In genomic region chr11:108752301-108752700, GRCm38 (mm10) we compare ENCODE assay signal across 9 mouse cellular contexts.
A peak's percentile ranks its signal among the peaks of the same experiment; 100 is the strongest.
DNase-seq lines count a peak whose midpoint lies in the region; ATAC-seq lines count a peak whose summit lies in the region.
"Had no signal": no experiment of that assay in that cellular context is flagged by ENCODE, and none has a peak within 500 bp of the region (broad histone marks: within the 10 kb centered on the region; RNA-seq: fewer than 3 reads in every experiment).

No protein-coding gene starts in this region.

- WGBS in forebrain, embryonic 16.5 days = 18% methylated on average over 7 of the region's 7 CpGs
- WGBS in lung, embryonic 15.5 days = 10% methylated on average over 7 of the region's 7 CpGs
- WGBS in stomach, embryonic 14.5 days = 32% methylated on average over 7 of the region's 7 CpGs

- no peak overlapping the region; the same call in 1 of the 2 replicates for H3K27ac ChIP-seq in forebrain, embryonic 16.5 days (ENCODE audit: low read length)
- H3K27ac ChIP-seq in lung, embryonic 15.5 days = peak overlapping the region; percentile 73
- H3K27ac ChIP-seq in stomach, embryonic 14.5 days (ENCODE audit: low read length) = no peak overlapping the region
- H3K27ac ChIP-seq: liver, embryonic 15.5 days had no signal

- no peaks in the 10 kb centered on the region for H3K9me3 ChIP-seq in forebrain, embryonic 16.5 days (ENCODE audit: control insufficient read depth, low read length)
- no peaks in the 10 kb centered on the region for H3K9me3 ChIP-seq in lung, embryonic 15.5 days
- H3K9me3 ChIP-seq in stomach, embryonic 14.5 days (ENCODE audit: control insufficient read depth, low read depth, low read length) = no peaks in the 10 kb centered on the region
- H3K9me3 ChIP-seq: liver, embryonic 15.5 days had no signal

- H3K36me3 ChIP-seq in forebrain, embryonic 16.5 days (ENCODE audit: control insufficient read depth, insufficient read depth) = no peaks in the 10 kb centered on the region
- no peaks in the 10 kb centered on the region for H3K36me3 ChIP-seq in lung, embryonic 15.5 days
- H3K36me3 ChIP-seq in stomach, embryonic 14.5 days (ENCODE audit: control insufficient read depth, insufficient read depth, low read length) = no peaks in the 10 kb centered on the region
- H3K36me3 ChIP-seq: liver, embryonic 15.5 days had no signal

- H3K4me3 ChIP-seq in forebrain, embryonic 16.5 days (replicated peaks; ENCODE audit: low read length) = no peak overlapping the region
- H3K4me3 ChIP-seq in lung, embryonic 15.5 days = no peak overlapping the region
- H3K4me3 ChIP-seq in stomach, embryonic 14.5 days (ENCODE audit: low read depth, low read length) = no peak overlapping the region
- H3K4me3 ChIP-seq: liver, embryonic 15.5 days had no signal

- H3K9ac ChIP-seq in forebrain, embryonic 16.5 days (replicated peaks; ENCODE audit: low read depth, low read length) = no peak overlapping the region
- H3K9ac ChIP-seq in lung, embryonic 15.5 days = no peak overlapping the region; the same call in 1 of the 2 replicates
- H3K9ac ChIP-seq in stomach, embryonic 14.5 days (replicated peaks; ENCODE audit: low read depth, low read length) = no peak overlapping the region
- H3K9ac ChIP-seq: liver, embryonic 15.5 days had no signal

- no peaks in the 10 kb centered on the region for H3K27me3 ChIP-seq in forebrain, embryonic 16.5 days (replicated peaks; ENCODE audit: control insufficient read depth, insufficient read depth, low read length)
- H3K27me3 ChIP-seq in lung, embryonic 15.5 days = no peaks in the 10 kb centered on the region
- H3K27me3 ChIP-seq in stomach, embryonic 14.5 days (ENCODE audit: control insufficient read depth, insufficient read depth, low read length) = no peaks in the 10 kb centered on the region
- H3K27me3 ChIP-seq: liver, embryonic 15.5 days had no signal

- H3K4me2 ChIP-seq in forebrain, embryonic 16.5 days (ENCODE audit: low read length) = peak overlapping the region; percentile 24; the same call in 1 of the 2 replicates
- H3K4me2 ChIP-seq in lung, embryonic 15.5 days = peak overlapping the region; percentile 22; the same call in 1 of the 2 replicates
- no peak overlapping the region for H3K4me2 ChIP-seq in stomach, embryonic 14.5 days (replicated peaks; ENCODE audit: low read depth, low read length)
- H3K4me2 ChIP-seq: liver, embryonic 15.5 days had no signal

- peaks cover 15% of the 10 kb centered on the region for H3K4me1 ChIP-seq in forebrain, embryonic 16.5 days (replicated peaks; ENCODE audit: control insufficient read depth, insufficient read depth, low read length)
- H3K4me1 ChIP-seq in lung, embryonic 15.5 days = peaks cover 53% of the 10 kb centered on the region
- no peaks in the 10 kb centered on the region for H3K4me1 ChIP-seq in stomach, embryonic 14.5 days (ENCODE audit: control insufficient read depth, insufficient read depth, low read length)
- H3K4me1 ChIP-seq: liver, embryonic 15.5 days had no signal

- peak; percentile 58; the same call in 1 of the 2 replicates for ATAC-seq in forebrain, embryonic 16.5 days
- ATAC-seq in lung, embryonic 15.5 days (ENCODE audit: borderline replicate concordance, extremely low read depth, low FRiP score, low TSS enrichment) = peak; percentile 67; the same call in 1 of the 2 replicates
- 0 out of 2 replicates have a peak, but pooled peaks have one; percentile 49 for ATAC-seq in stomach, embryonic 14.5 days (ENCODE audit: insufficient number of reproducible peaks, insufficient read depth, low FRiP score, low read depth)

- DNase-seq in ovary, adult 18-20 months (ENCODE audit: low spot score) = peak; percentile 91
- no peak for DNase-seq in ovary, postnatal 10 days (ENCODE audit: low spot score)
- peak; percentile 75 for DNase-seq in brain, adult 2 months (ENCODE audit: low read depth, low spot score)
- DNase-seq in heart, postnatal 4 days = peak; percentile 83
- DNase-seq in spleen, postnatal 14 days (ENCODE audit: low spot score in 2 of 2) = no peak

Comparison
In these comparisons a context has a peak if more than half of its experiments do, and no peak if none do; other contexts are left out.
1. DNase-seq: peak in ovary, adult 18-20 months (single experiment), brain, adult 2 months (single experiment) and heart, postnatal 4 days (single experiment); none in ovary, postnatal 10 days (single experiment) and spleen, postnatal 14 days (0 of 2).
2. Peak in every context shown above with its lines, with median percentiles within 50 percentile points of each other: ATAC-seq.